Mouse (Mus musculus): Measurements from ENCODE around the gene Rnf214. TPM values are rescaled to one million over a fixed set of nuclear protein-coding genes. Genes with fewer than 3 reads are reported as not detected.

Gene Rnf214
- polyA plus RNA-seq, 1 experiment from 2014 or later: 121 TPM

DNA sequence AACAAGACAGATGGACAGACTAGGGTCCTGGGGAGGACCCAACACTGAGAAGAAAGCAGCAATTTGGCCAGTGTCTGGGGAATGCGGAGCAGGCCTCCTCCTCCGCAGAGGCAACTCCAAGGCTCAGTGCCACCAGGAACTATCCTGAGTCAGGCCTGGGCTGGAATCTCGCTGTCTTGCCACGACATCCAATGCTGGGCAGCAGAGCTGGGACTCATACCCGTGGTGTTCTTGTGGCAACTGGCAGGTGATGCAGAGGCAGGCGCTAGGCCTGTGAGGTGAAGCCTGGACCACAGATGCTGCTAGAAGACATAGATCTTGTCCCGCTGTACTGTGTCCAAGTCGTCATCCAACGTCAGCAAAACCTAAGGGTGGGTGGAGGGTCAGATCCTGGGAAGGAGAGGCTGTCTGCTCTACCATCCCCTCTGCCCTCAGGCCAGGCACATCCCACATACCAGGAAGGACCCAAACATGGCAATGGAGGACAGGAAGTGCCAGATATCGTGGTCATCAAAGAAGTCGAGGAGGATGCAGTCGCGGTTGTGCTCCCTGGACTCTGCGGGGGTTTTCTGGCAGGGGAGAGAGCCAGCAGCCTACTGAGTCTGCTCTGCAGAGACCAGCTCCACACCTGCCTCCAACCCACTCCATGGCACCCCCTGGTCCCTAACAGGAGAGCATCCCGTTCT is 32.4 kb upstream of the Rnf214 start:
- no peak overlapping the region for H3K9ac ChIP-seq (replicated peaks; ENCODE audit: low read length)
- no peak overlapping the region for H3K27ac ChIP-seq (replicated peaks; ENCODE audit: low read depth, low read length)
- H3K36me3 ChIP-seq (ENCODE audit: control insufficient read depth, insufficient read depth, low read length): peaks cover 54% of the 10 kb centered on the region
- H3K4me2 ChIP-seq (ENCODE audit: low read length): no peak overlapping the region
- no peak overlapping the region for H3K4me3 ChIP-seq (replicated peaks; ENCODE audit: low read depth, low read length)
- DNase-seq: no peak
- WGBS: 91% methylated on average over 15 of the region's 15 CpGs
- no peaks in the 10 kb centered on the region for H3K9me3 ChIP-seq (ENCODE audit: control insufficient read depth, low read length)
- no peaks in the 10 kb centered on the region for H3K27me3 ChIP-seq (ENCODE audit: control insufficient read depth, insufficient read depth, low read length)
- H3K4me1 ChIP-seq (ENCODE audit: control insufficient read depth, insufficient read depth, low read length): no peaks in the 10 kb centered on the region
- ATAC-seq (ENCODE audit: low FRiP score, low TSS enrichment): no peak

DNA sequence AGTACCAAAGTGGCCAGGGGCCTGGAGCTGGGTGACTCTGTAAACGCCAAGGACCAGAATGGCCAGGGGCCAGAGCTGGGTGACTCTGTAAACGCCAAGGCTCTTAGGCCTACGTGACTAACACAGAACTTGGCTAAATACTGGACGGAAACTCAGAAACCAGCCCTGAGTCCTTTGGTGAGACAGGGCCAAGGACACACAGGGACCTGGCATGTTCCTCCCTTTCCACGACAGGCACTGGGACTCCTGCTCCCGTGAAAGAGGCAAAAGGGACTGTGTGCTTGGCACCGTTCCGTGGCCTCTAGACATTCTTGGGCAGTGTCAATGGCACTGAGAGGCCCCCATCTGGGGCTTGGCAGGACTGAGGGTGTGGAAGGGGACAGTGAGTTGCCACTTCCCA is 31.4 kb upstream of the Rnf214 start:
- Histone ChIP-seq H3K27ac (replicated peaks; ENCODE audit: low read depth, low read length) (no peak overlapping the region), H3K36me3 (ENCODE audit: control insufficient read depth, insufficient read depth, low read length) (peaks cover 44% of the 10 kb centered on the region), H3K4me1 (ENCODE audit: control insufficient read depth, insufficient read depth, low read length) (no peaks in the 10 kb centered on the region), H3K27me3 (ENCODE audit: control insufficient read depth, insufficient read depth, low read length) (no peaks in the 10 kb centered on the region), H3K9ac (replicated peaks; ENCODE audit: low read length) (no peak overlapping the region), H3K4me2 (ENCODE audit: low read length) (no peak overlapping the region), H3K4me3 (replicated peaks; ENCODE audit: low read depth, low read length) (no peak overlapping the region), H3K9me3 (ENCODE audit: control insufficient read depth, low read length) (no peaks in the 10 kb centered on the region)
- 94% methylated on average over 8 of the region's 8 CpGs for WGBS
- ATAC-seq (ENCODE audit: low FRiP score, low TSS enrichment) (no peak), DNase-seq (no peak)

DNA sequence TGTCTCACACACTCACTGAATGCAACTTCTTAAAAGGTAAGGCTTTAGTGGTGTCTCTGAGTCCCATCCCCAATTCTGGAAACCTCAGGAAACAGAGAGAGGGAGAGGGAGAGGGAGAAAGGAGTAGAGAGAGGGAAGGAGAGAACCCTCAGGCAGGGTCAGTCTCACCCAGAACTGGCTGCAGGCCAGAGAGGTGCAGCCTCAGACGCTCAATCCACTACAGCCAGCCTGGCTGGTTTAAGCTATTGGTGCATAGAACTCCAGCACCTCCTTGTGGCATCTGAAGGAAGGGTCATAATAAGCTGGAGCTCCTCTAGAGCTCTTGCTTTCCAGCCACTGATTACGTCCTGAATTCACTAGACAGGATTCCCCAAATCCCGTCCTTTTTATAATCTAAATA is 30.2 kb upstream of the Rnf214 start:
- no peaks in the 10 kb centered on the region for H3K27me3 ChIP-seq (ENCODE audit: control insufficient read depth, insufficient read depth, low read length)
- DNase-seq (peak; percentile 77), ATAC-seq (ENCODE audit: low FRiP score, low TSS enrichment) (no peak; the same call in 1 of the 2 replicates)
- peaks cover 43% of the 10 kb centered on the region for H3K36me3 ChIP-seq (ENCODE audit: control insufficient read depth, insufficient read depth, low read length)
- H3K4me1 ChIP-seq (ENCODE audit: control insufficient read depth, insufficient read depth, low read length): no peaks in the 10 kb centered on the region
- H3K4me3 ChIP-seq (replicated peaks; ENCODE audit: low read depth, low read length): no peak overlapping the region
- no peaks in the 10 kb centered on the region for H3K9me3 ChIP-seq (ENCODE audit: control insufficient read depth, low read length)
- no peak overlapping the region for H3K9ac ChIP-seq (replicated peaks; ENCODE audit: low read length)
- H3K27ac ChIP-seq (replicated peaks; ENCODE audit: low read depth, low read length): no peak overlapping the region
- 24% methylated on average over 3 of the region's 3 CpGs for WGBS
- no peak overlapping the region for H3K4me2 ChIP-seq (ENCODE audit: low read length)

DNA sequence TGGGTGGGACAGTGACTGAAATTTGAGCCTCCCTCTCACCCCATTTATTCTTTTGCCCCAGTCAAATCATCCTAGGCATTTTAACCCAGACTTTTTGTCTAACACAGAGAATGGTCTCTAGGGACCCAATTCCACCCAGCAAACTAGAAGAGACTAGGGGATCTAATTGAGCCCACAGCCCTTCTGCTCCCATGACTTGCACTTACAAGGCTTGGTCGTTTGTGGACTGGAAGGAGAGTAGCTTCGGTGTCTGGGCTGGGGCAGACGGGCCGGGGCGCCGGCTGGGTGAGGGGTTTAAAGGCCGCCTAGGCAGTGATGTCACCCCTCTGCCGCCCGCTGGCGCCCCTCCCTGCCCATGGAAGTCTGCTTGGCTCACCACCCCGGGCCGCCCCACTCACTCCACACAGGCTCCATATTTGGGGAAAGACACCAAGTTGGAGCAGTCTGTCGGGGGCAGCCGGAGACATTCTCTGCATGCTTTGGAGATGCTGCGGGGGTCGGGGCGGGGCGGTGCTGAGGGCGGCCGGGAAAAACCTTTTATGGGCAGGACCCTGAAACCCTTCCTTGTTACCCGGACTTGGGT is 29.0 kb upstream of the Rnf214 start, which contains the start of gene Tagln:
Gene Tagln (minus strand): TSS at position 431 of the 583 bp plus-strand sequence.
- no peak within 1 kb of the TSS for H3K9ac ChIP-seq (replicated peaks; ENCODE audit: low read length)

DNA sequence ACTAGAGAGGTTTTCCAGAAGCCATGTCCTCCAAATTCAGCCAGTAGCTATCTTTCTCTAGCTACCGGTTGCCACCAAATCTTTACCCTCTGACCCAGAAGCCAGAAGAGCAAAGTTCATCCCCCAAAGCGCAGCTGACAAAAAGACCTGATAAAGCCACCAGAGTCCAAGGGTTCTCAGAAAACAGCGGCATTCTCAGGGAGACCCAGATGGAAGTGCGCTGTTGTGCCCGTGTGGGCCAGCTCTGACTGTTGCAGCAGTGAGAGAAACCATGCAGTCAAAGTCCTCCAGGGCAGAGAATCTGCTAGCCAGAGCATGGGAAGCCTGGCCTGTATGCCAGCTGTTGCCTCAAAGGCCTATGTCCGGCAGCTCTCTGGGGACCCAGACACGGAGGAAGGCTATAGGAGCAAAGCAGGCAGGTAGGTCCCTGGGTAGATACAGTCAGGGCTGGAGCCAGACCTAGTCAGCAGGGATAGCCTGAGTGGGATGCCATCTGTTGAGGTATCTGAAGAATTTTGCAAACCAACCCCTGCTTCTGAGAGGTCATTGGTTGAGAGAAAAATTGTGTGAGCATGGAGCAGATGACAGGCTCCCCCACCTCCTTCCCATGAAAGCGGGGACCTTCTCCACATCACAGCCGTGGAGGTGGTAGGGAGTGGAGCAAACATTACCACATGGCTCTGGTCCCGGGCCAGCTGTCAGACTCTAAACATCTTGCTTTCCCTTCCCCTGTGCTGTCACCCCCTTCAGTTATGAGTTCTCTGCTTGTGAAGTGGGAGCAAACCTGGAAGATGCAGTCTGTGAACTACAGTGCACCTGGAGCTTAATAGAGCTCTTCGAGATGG is 26.1 kb upstream of the Rnf214 start:
- H3K36me3 ChIP-seq (ENCODE audit: control insufficient read depth, insufficient read depth, low read length): peaks cover 49% of the 10 kb centered on the region
- no peaks in the 10 kb centered on the region for H3K4me1 ChIP-seq (ENCODE audit: control insufficient read depth, insufficient read depth, low read length)
- ATAC-seq (ENCODE audit: low FRiP score, low TSS enrichment): no peak
- no peak overlapping the region for H3K9ac ChIP-seq (replicated peaks; ENCODE audit: low read length)
- no peak overlapping the region for H3K4me3 ChIP-seq (replicated peaks; ENCODE audit: low read depth, low read length)
- H3K4me2 ChIP-seq (ENCODE audit: low read length): no peak overlapping the region
- no peaks in the 10 kb centered on the region for H3K9me3 ChIP-seq (ENCODE audit: control insufficient read depth, low read length)
- DNase-seq: no peak
- 84% methylated on average over 11 of the region's 11 CpGs for WGBS
- H3K27ac ChIP-seq (replicated peaks; ENCODE audit: low read depth, low read length): no peak overlapping the region
- no peaks in the 10 kb centered on the region for H3K27me3 ChIP-seq (ENCODE audit: control insufficient read depth, insufficient read depth, low read length)

More for the DNA sequence above, 29.0 kb upstream of the Rnf214 start, which contains the start of gene Tagln:
- H3K36me3 ChIP-seq (ENCODE audit: control insufficient read depth, insufficient read depth, low read length): peaks cover 42% of the 10 kb centered on the region
- 9% methylated on average over 21 of the region's 21 CpGs for WGBS
- no peaks in the 10 kb centered on the region for H3K4me1 ChIP-seq (ENCODE audit: control insufficient read depth, insufficient read depth, low read length)
- no peaks in the 10 kb centered on the region for H3K9me3 ChIP-seq (ENCODE audit: control insufficient read depth, low read length)
- no peaks in the 10 kb centered on the region for H3K27me3 ChIP-seq (ENCODE audit: control insufficient read depth, insufficient read depth, low read length)
- DNase-seq (no peak), ATAC-seq (ENCODE audit: low FRiP score, low TSS enrichment) (no peak)
- peak within 1 kb of the TSS; percentile 35; the same call in 1 of the 2 replicates for H3K4me2 ChIP-seq (ENCODE audit: low read length)
- no peak within 1 kb of the TSS for H3K4me3 ChIP-seq (replicated peaks; ENCODE audit: low read depth, low read length)
- H3K27ac ChIP-seq (replicated peaks; ENCODE audit: low read depth, low read length): no peak within 1 kb of the TSS

DNA sequence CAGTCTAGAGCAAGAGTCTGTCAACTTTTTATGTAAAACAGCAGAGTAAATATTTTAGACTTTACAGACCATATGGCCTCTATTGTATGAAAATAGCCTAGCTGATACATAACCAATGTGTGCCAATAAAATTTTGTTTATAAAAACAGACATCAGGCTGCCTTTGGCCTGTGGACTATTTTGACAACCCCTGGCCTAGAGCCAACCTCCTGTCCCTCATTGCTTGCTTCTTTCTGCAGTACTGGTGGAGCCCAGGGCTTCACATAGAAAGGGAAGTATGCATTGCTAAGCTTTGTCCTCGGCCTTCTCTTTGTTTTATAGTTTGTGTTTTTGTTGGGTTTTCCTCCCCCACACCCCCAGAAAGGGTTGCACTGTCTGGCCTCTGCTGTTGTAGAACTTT is 25.2 kb upstream of the Rnf214 start:
- WGBS: 70% methylated on average over 1 of the region's 1 CpGs
- peaks cover 58% of the 10 kb centered on the region for H3K36me3 ChIP-seq (ENCODE audit: control insufficient read depth, insufficient read depth, low read length)
- no peak for ATAC-seq (ENCODE audit: low FRiP score, low TSS enrichment)

DNA sequence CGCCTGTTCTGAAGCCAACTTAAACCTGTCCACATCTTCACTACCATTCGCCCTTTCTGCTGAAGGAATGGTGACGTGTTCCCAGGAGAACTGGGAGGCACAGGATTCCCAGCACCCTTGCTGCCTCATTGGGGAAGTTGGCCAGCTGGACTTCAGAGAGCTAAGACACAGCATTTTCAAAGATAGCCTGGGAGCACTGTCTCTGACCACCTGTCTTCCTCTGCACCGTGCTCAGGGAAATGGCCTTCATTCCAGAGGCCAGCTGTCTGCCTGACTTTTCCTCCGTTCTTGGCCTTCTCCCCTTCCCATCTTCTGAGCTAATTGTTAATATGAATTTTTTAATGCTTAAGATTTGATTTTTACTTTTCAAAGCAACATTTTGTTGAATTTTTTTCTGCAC is 22.6 kb upstream of the Rnf214 start:
- Histone ChIP-seq H3K36me3 (ENCODE audit: control insufficient read depth, insufficient read depth, low read length) (peaks cover 70% of the 10 kb centered on the region), H3K4me3 (replicated peaks; ENCODE audit: low read depth, low read length) (no peak overlapping the region), H3K27me3 (ENCODE audit: control insufficient read depth, insufficient read depth, low read length) (no peaks in the 10 kb centered on the region), H3K9me3 (ENCODE audit: control insufficient read depth, low read length) (no peaks in the 10 kb centered on the region), H3K27ac (replicated peaks; ENCODE audit: low read depth, low read length) (no peak overlapping the region), H3K4me2 (ENCODE audit: low read length) (no peak overlapping the region), H3K4me1 (ENCODE audit: control insufficient read depth, insufficient read depth, low read length) (no peaks in the 10 kb centered on the region), H3K9ac (replicated peaks; ENCODE audit: low read length) (no peak overlapping the region)
- DNase-seq (no peak), ATAC-seq (ENCODE audit: low FRiP score, low TSS enrichment) (no peak)
- WGBS: 89% methylated on average over 5 of the region's 5 CpGs

More for the DNA sequence above, 25.2 kb upstream of the Rnf214 start:
- DNase-seq: no peak
- H3K4me1 ChIP-seq (ENCODE audit: control insufficient read depth, insufficient read depth, low read length): no peaks in the 10 kb centered on the region
- no peak overlapping the region for H3K27ac ChIP-seq (replicated peaks; ENCODE audit: low read depth, low read length)
- H3K4me2 ChIP-seq (ENCODE audit: low read length): no peak overlapping the region
- no peaks in the 10 kb centered on the region for H3K27me3 ChIP-seq (ENCODE audit: control insufficient read depth, insufficient read depth, low read length)
- no peaks in the 10 kb centered on the region for H3K9me3 ChIP-seq (ENCODE audit: control insufficient read depth, low read length)
- H3K4me3 ChIP-seq (replicated peaks; ENCODE audit: low read depth, low read length): no peak overlapping the region
- no peak overlapping the region for H3K9ac ChIP-seq (replicated peaks; ENCODE audit: low read length)

DNA sequence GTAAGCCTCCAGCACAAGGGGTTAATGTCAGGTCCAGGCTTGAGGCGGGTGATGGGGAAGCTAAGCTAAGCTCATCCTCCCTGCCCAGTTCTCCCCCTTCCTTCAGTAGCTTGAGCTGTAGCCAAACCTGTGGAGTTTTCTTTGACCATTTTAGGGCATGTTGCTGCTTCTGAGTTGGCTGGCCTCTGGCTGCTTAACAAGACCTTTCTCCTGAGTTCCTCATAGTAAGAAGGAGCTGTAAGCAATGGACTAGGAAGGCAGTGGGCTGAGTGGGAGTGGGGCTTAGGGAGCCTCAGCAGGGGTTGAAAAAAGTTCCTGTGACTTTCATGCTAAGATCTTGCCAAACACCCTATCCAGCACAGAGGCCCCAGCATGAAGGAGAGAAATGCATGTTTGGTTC is 13.2 kb upstream of the Rnf214 start:
- H3K4me2 ChIP-seq (ENCODE audit: low read length): no peak overlapping the region
- H3K4me1 ChIP-seq (ENCODE audit: control insufficient read depth, insufficient read depth, low read length): no peaks in the 10 kb centered on the region
- WGBS: 60% methylated on average over 1 of the region's 1 CpGs
- no peak overlapping the region for H3K4me3 ChIP-seq (replicated peaks; ENCODE audit: low read depth, low read length)
- H3K27ac ChIP-seq (replicated peaks; ENCODE audit: low read depth, low read length): no peak overlapping the region
- ATAC-seq (ENCODE audit: low FRiP score, low TSS enrichment) (no peak), DNase-seq (no peak)
- H3K36me3 ChIP-seq (ENCODE audit: control insufficient read depth, insufficient read depth, low read length): peaks cover 74% of the 10 kb centered on the region
- H3K9ac ChIP-seq (replicated peaks; ENCODE audit: low read length): no peak overlapping the region
- H3K27me3 ChIP-seq (ENCODE audit: control insufficient read depth, insufficient read depth, low read length): no peaks in the 10 kb centered on the region
- H3K9me3 ChIP-seq (ENCODE audit: control insufficient read depth, low read length): no peaks in the 10 kb centered on the region
